Mouse (Mus musculus) G1E (cell line): Measurements from ENCODE around the gene Shisa4.

Source experiments
- CTCF ChIP-seq: IDR thresholded peaks from 2 replicates; pipeline ENCODE4 v1.5.1; 2012; ENCODE audit warnings: low read depth, low read length, inconsistent platforms, mixed read lengths
- GATA1 ChIP-seq: IDR thresholded peaks from 2 replicates; pipeline ENCODE4 v1.6.1; 2012; ENCODE audit warnings: borderline replicate concordance, low read length, inconsistent platforms, mixed read lengths
- GATA2 ChIP-seq: IDR thresholded peaks from 2 replicates; pipeline ENCODE4 v1.6.1; 2012; ENCODE audit warnings: low read depth, low read length, inconsistent platforms, borderline replicate concordance
- POLR2AphosphoS5 ChIP-seq: IDR thresholded peaks from 2 replicates; pipeline ENCODE4 v1.6.1; 2012; ENCODE audit warnings: low read depth, low read length, inconsistent platforms; ENCODE audit not compliant: insufficient replicate concordance
- TAL1 ChIP-seq: conservative IDR thresholded peaks from 2 replicates; pipeline ENCODE4 v1.6.1; 2012; ENCODE audit warnings: low read depth, low read length, inconsistent platforms, mixed read lengths

- no peak for TF ChIP-seq CTCF
- no peak for TF ChIP-seq GATA1
- no peak for TF ChIP-seq TAL1
- no peak for TF ChIP-seq POLR2AphosphoS5
- TF ChIP-seq GATA2, result no peak
Measured at GRCm38 (mm10) chr1:135328368-135328767, 46.7 kb downstream of the Shisa4 start.
